Mouse (Mus musculus) intestine, embryonic 16.5 days (tissue): Measurements from ENCODE around the gene Ltv1. TPM values are rescaled to one million over a fixed set of nuclear protein-coding genes. Genes with fewer than 3 reads are reported as not detected.
A peak's percentile ranks its signal among the peaks of the same experiment; 100 is the strongest.

ENCODE experiments used
- ATAC-seq: fragments of 200-750 bp; cut with Nextera tagmentation; 2 replicates; pipeline ENCODE4 v1.8.0; 2017; ENCODE audit warnings: moderate TSS enrichment, moderate library complexity
- H3K27ac ChIP-seq: fragments of 300-500 bp; sonication (generic); 2 replicates; pipeline ENCODE4 v1.5.1; 2014; ENCODE audit warnings: mild to moderate bottlenecking, low read length
- H3K27me3 ChIP-seq: fragments of 300-500 bp; sonication (generic); replicated peaks from 2 replicates; pipeline ENCODE4 v1.6.1; 2014; ENCODE audit warnings: low read length, control low read depth, mixed read lengths; ENCODE audit not compliant: control insufficient read depth, insufficient read depth
- H3K36me3 ChIP-seq: fragments of 300-500 bp; sonication (generic); 2 replicates; pipeline ENCODE4 v1.6.1; 2014; ENCODE audit warnings: low read length, control low read depth; ENCODE audit not compliant: control insufficient read depth, insufficient read depth
- H3K4me1 ChIP-seq: fragments of 300-500 bp; sonication (generic); 2 replicates; pipeline ENCODE4 v1.6.1; 2014; ENCODE audit warnings: low read length, control low read depth, mixed read lengths; ENCODE audit not compliant: control insufficient read depth, insufficient read depth
- H3K4me2 ChIP-seq: fragments of 300-500 bp; sonication (generic); 2 replicates; pipeline ENCODE4 v1.6.1; 2014; ENCODE audit warnings: low read depth, low read length, control low read depth
- H3K4me3 ChIP-seq: fragments of 300-500 bp; sonication (generic); 2 replicates; pipeline ENCODE4 v1.5.1; 2014; ENCODE audit warnings: mild to moderate bottlenecking, low read length
- H3K9ac ChIP-seq: fragments of 300-500 bp; sonication (generic); 2 replicates; pipeline ENCODE4 v1.6.1; 2014; ENCODE audit warnings: low read depth, low read length
- H3K9me3 ChIP-seq: fragments of 300-500 bp; sonication (generic); 2 replicates; pipeline ENCODE4 v1.6.1; 2016; ENCODE audit warnings: low read length, control low read depth; ENCODE audit not compliant: control insufficient read depth
- WGBS: fragments of 180-500 bp; shearing (Covaris S2); extraction: QIAGEN DNeasy Blood & Tissue Kit; methylation state at CpG from one replicate; pipeline ENCODE4 v1.1.7; 2014; 5-methylcytosine and 5-hydroxymethylcytosine counted together
- polyA plus RNA-seq: library from polyadenylated mRNA; unstranded; fragments of >200 nt; fragmentation: Nextera tagmentation; extraction: Ambion mirVana; gene quantifications from 2 replicates; pipeline ENCODE4 v1.2.1, GENCODE M21; 2015

The Ltv1 gene
- 69.2 and 74.4 TPM in 2 replicates for polyA plus RNA-seq

- Histone ChIP-seq H3K9ac (peak within 1 kb of the TSS; percentile 91), H3K4me2 (peak within 1 kb of the TSS; percentile 58), H3K27ac (peak within 1 kb of the TSS; percentile 95), H3K27me3 (no peaks in the 10 kb centered on the region), H3K4me1 (peaks cover 11% of the 10 kb centered on the region), H3K36me3 (peaks cover 11% of the 10 kb centered on the region), H3K4me3 (peak within 1 kb of the TSS; percentile 95), H3K9me3 (no peaks in the 10 kb centered on the region)
- under 1% methylated on average over 43 of the region's 43 CpGs for WGBS
- peak; percentile 99 for ATAC-seq
Observed at GRCm38 (mm10) chr10:13192731-13193351, at the start of gene Ltv1. Gene Ltv1, minus strand, starts transcription at chr10:13193168.

DNA sequence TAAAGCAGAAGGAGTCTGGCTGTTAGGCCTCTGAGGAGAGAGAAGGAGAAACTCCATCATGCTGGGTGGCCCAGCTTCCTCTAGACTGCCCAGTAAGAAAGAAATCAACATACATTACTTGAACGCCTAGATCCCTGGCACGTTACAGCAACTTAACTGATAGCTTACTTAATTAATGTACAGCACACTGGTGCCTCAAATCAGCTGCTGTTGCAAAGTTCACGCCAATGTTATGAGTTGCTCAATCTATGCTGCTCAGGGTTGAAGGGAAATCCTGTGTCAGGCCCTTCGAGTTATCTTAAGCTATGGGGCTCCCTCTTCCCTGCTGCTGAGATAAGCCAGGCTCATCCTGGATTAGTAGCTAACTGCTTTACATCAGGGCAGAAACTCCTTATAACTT, 47.5 kb upstream of the Ltv1 start:
- Histone ChIP-seq H3K9ac (no peak overlapping the region), H3K4me3 (no peak overlapping the region), H3K9me3 (no peaks in the 10 kb centered on the region), H3K36me3 (no peaks in the 10 kb centered on the region), H3K4me1 (peaks cover 27% of the 10 kb centered on the region), H3K27me3 (no peaks in the 10 kb centered on the region), H3K27ac (peak overlapping the region; percentile 84), H3K4me2 (peak overlapping the region; percentile 12; the same call in 1 of the 2 replicates)
- 24% methylated on average over 4 of the region's 4 CpGs for WGBS
- peak; percentile 94 for ATAC-seq

DNA sequence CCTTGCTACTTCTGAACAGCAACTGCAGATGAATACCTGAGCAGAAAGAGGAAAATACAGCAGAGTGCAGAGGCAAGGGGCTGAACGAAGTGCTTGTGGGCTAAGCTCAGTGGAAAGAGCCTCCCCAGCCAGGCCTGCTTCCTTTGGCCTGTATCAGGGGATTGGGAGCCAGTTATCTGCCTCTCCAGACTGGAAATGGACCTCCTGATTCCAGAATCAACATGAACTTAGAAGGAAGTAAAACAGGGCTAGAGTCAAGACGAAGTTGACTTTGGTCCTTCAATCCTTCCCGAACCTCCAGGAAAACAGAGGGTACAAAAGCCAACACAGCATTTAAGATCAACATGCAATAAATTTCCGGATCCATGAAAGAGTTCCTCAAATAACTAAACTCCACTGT, 45.2 kb upstream of the Ltv1 start:
- Histone ChIP-seq H3K4me2 (no peak overlapping the region), H3K36me3 (no peaks in the 10 kb centered on the region), H3K4me3 (no peak overlapping the region), H3K4me1 (peaks cover 25% of the 10 kb centered on the region), H3K27ac (peak overlapping the region; percentile 78), H3K27me3 (no peaks in the 10 kb centered on the region), H3K9me3 (no peaks in the 10 kb centered on the region), H3K9ac (no peak overlapping the region)
- no peak for ATAC-seq
- WGBS: 73% methylated on average over 4 of the region's 4 CpGs

DNA sequence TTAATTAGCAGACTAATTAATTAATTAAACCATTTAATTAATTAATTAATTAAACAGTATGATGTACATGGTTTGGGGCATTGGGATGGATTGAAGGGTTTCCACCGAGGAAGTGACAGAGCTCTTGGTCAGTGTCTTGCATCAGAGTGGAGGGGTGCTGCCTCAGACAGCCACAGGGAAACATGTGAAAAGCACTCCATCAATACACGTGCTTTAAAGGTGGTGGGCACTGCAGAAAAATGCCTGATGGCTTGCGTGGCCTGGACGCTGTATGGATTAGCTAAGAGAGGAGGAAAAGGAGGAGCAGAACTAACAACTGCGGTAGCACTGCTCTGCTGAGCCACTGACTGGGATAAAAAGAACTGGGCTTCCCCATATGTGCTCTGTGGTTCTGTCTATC, 43.9 kb upstream of the Ltv1 start:
- Histone ChIP-seq H3K27me3 (no peaks in the 10 kb centered on the region), H3K4me2 (no peak overlapping the region), H3K27ac (no peak overlapping the region), H3K4me1 (peaks cover 25% of the 10 kb centered on the region), H3K9ac (no peak overlapping the region), H3K4me3 (no peak overlapping the region), H3K36me3 (no peaks in the 10 kb centered on the region), H3K9me3 (no peaks in the 10 kb centered on the region)
- WGBS: 87% methylated on average over 5 of the region's 5 CpGs
- no peak for ATAC-seq

DNA sequence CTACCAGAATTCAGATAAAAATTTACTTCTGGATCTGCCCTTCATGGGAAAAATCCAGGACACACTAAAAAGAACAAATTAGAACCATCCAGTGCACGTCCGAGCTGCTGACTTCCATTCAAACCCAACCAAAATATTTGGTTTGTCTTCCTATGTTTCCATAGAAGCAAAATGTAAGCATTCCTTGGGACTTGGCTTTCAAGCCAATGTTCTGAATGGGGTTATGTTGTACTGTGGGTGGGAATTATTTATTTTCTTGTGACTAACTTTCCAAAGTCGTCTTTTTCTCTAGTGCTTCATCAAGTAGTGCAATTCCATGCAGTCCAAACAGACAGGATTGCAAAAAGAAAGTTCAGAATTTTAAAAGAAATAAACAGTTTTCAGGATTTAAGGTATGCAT, 41.5 kb upstream of the Ltv1 start:
- Histone ChIP-seq H3K4me3 (no peak overlapping the region), H3K9ac (no peak overlapping the region), H3K27me3 (no peaks in the 10 kb centered on the region), H3K4me2 (no peak overlapping the region), H3K9me3 (no peaks in the 10 kb centered on the region), H3K27ac (no peak overlapping the region), H3K4me1 (peaks cover 10% of the 10 kb centered on the region), H3K36me3 (no peaks in the 10 kb centered on the region)
- WGBS: 49% methylated on average over 3 of the region's 3 CpGs
- ATAC-seq: peak; percentile 50

GRCm38 (mm10) chr10:13233941-13234340, 41.0 kb upstream of the Ltv1 start:
- H3K4me1 ChIP-seq: peaks cover 8% of the 10 kb centered on the region
- H3K36me3 ChIP-seq: no peaks in the 10 kb centered on the region
- H3K9me3 ChIP-seq: no peaks in the 10 kb centered on the region
- no peaks in the 10 kb centered on the region for H3K27me3 ChIP-seq
- no peak overlapping the region for H3K9ac ChIP-seq
- no peak overlapping the region for H3K27ac ChIP-seq
- no peak overlapping the region for H3K4me3 ChIP-seq
- 85% methylated on average over 10 of the region's 10 CpGs for WGBS
- no peak for ATAC-seq
- H3K4me2 ChIP-seq: no peak overlapping the region

DNA sequence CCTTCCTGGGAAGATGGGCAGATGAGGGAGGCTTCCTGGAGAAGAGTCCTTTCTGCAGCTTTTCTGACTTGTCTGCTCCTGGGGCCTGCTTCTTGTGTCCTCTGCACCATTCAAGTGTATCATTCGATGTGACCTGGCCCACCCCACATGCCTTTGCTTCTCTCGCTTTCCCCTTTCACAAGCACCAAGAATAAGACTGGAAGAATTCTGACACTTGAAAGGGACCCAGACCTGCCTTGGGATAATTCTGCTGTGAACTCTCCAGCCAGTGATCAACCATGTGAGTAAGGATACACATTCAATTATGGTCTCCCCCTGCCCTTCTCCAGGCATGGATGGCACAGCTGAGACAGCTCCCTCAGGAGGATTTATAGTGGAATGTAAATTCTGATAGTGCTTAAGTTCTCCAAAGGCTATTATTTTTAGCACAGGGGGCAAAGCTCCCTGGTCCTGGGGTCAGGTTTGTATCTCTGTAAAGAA, 40.2 kb upstream of the Ltv1 start:
- H3K9ac ChIP-seq: no peak overlapping the region
- H3K4me3 ChIP-seq: no peak overlapping the region
- no peak overlapping the region for H3K4me2 ChIP-seq
- no peaks in the 10 kb centered on the region for H3K9me3 ChIP-seq
- no peaks in the 10 kb centered on the region for H3K36me3 ChIP-seq
- H3K4me1 ChIP-seq: peaks cover 5% of the 10 kb centered on the region; the same call in 1 of the 2 replicates
- no peak overlapping the region for H3K27ac ChIP-seq
- no peak for ATAC-seq
- 78% methylated on average over 2 of the region's 2 CpGs for WGBS
- no peaks in the 10 kb centered on the region for H3K27me3 ChIP-seq

DNA sequence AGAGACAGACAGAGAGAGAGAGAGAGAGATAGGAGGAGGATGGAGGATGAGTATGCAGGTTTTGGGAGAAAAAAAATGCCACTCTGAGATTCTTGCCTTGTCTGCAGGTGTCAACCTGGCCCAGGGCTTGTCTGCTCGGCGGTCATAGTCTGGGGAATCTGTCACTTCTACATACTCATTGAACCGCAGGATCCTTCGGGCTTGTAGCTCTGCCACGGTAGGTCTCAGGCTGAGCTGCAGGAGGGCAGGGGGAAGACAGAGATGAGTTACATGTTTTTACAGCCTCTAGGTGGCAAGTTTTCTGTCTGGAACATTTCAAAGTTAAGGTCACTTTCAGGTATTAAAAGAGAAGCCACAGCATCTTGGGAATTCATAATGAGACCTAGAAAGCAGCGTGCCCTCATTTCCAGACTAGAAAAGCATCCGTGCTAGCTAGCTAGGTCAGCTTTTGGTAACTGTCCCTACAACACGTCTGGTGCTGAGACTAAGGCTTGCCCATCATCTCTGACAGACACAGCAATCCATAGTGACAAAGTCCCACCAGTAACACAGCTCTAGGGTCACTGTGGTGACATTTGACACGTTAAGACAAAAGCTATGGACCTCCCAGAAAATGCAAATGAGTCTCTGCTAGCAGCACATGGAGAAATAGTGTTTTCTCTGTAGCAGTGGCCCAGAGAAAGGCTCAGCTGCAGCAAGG, 39.6 kb upstream of the Ltv1 start:
- no peak overlapping the region for H3K27ac ChIP-seq
- no peak for ATAC-seq
- no peaks in the 10 kb centered on the region for H3K27me3 ChIP-seq
- no peak overlapping the region for H3K9ac ChIP-seq
- H3K4me3 ChIP-seq: no peak overlapping the region
- H3K4me2 ChIP-seq: no peak overlapping the region
- no peaks in the 10 kb centered on the region for H3K9me3 ChIP-seq
- peaks cover 3% of the 10 kb centered on the region; the same call in 1 of the 2 replicates for H3K36me3 ChIP-seq
- WGBS: 68% methylated on average over 9 of the region's 9 CpGs
- no peaks in the 10 kb centered on the region for H3K4me1 ChIP-seq

DNA sequence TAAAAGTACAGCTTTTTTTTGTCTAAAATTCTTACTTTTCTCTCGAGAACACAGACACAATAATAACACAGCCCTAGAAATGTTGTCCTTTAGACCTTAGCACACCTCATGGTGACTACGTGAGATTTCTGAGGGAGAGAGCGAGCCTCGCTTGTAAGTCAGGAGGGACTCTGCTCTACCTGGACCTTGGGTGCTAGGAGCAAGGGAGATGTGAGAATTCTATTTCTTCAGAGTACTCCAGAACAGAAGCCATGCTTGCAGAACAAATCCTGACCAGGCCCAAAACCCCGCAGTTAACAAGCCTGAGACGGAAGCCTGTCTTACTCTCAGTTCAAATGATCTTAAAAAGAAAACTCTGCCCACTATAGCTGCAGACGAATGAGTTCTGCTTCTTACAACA, 37.7 kb upstream of the Ltv1 start:
- Histone ChIP-seq H3K4me1 (no peaks in the 10 kb centered on the region), H3K9me3 (no peaks in the 10 kb centered on the region), H3K27ac (no peak overlapping the region), H3K4me2 (no peak overlapping the region), H3K27me3 (no peaks in the 10 kb centered on the region), H3K4me3 (no peak overlapping the region), H3K36me3 (peaks cover 5% of the 10 kb centered on the region; the same call in 1 of the 2 replicates), H3K9ac (no peak overlapping the region)
- ATAC-seq: no peak
- WGBS: 87% methylated on average over 7 of the region's 7 CpGs
